Mouse (Mus musculus): ENCODE data around the gene Tgfbr3l.
A peak's percentile ranks its signal among the peaks of the same experiment; 100 is the strongest.

The Tgfbr3l gene

DNA sequence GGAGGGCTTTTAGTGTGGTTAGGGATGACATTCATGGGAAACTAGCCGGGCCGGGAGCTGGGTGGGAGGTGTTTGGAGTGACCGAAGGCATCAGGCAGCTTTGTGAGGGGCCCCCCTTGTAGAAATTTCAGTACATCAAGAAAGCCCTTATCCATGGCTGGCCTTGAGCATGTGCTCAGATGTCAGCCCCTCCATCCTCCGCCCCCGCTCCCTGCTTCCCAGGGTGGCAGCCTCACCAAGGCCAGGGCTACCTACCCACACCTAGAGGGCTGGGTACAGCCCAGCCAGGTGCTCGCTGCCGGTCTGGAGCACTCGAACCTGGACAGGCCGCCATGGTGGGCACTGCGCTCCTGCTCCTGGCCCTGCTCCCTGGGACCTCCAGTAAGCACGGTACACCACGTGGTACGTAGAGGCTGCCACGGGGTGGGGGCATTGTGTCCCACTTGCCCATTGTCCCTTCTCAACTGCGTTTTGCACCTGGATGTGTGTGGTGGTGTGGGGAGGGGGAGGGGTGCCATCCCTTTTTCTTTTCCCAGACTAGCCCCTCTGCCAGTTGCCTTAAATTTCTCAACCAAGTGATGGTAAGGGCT, at the start of gene Tgfbr3l:
Gene Tgfbr3l, plus strand, starts transcription at position 264 of the 590 bp plus-strand sequence.
- DNase-seq: no peak

DNA sequence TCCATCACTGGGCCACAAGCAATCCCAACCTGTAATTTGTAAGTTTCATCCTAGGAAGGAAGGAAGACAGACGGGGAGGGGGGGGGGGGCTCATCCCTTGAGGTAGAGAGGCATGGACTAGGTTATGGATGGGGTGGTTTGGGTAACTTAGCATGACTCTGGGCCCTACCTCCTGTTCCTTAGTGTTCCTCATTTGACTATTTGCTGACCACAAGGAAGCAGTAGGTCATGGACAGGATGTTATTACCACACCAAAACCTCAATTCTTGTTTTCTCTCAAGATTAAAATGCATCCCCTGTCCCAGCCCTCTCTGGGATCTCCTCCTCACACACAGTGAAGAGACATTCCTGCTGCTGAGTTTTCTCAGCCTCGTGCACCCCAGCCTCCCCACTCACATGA, 46.7 kb upstream of the Tgfbr3l start:
- DNase-seq: no peak

- DNase-seq: peak; percentile 29
These were observed 42.5 kb upstream of the Tgfbr3l start for GRCm38 (mm10) chr8:4205246-4206123.

GRCm38 (mm10) chr8:4206182-4207015, 41.6 kb upstream of the Tgfbr3l start:
- DNase-seq: peak; percentile 32

DNA sequence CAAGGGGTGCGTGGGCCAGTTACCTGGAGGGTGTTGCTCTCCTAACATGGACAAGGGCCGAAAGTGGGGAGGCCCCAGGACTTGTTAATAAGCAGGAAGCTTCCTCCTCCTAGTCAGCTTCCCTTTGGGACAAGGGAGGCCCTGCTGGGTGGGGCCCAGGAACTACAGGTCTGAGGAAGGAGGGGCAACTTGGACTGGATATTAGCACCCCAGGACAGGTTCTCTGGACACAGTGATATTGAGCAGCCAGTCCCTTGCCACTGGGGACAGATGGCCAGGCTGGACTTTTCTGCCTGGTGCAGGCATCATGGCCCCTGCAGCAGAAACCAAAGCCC, 41.0 kb upstream of the Tgfbr3l start:
- no peak for DNase-seq

- no peak for DNase-seq
These were observed 36.9 kb upstream of the Tgfbr3l start for GRCm38 (mm10) chr8:4211097-4211496.

DNA sequence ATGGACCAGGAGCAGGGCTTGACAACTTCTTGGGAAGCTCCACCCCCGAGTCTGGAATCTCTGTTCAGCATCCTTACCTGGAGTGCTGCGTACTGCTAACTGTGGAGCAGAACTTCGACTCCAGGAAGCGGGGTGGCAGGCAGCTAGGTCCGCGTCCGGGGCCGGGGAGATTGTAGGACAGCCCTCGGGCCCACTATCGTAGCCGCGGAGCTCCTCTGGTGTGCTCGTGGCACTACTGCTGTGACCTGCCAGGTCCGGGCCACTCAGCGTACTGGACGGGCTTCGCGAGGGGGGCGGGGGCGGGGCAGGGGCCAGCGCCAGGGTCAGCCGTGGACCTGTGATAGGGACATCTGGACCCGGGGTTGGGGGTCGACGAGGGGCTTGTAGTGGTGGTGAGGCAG, 35.2 kb upstream of the Tgfbr3l start:
- peak; percentile 35 for DNase-seq

DNA sequence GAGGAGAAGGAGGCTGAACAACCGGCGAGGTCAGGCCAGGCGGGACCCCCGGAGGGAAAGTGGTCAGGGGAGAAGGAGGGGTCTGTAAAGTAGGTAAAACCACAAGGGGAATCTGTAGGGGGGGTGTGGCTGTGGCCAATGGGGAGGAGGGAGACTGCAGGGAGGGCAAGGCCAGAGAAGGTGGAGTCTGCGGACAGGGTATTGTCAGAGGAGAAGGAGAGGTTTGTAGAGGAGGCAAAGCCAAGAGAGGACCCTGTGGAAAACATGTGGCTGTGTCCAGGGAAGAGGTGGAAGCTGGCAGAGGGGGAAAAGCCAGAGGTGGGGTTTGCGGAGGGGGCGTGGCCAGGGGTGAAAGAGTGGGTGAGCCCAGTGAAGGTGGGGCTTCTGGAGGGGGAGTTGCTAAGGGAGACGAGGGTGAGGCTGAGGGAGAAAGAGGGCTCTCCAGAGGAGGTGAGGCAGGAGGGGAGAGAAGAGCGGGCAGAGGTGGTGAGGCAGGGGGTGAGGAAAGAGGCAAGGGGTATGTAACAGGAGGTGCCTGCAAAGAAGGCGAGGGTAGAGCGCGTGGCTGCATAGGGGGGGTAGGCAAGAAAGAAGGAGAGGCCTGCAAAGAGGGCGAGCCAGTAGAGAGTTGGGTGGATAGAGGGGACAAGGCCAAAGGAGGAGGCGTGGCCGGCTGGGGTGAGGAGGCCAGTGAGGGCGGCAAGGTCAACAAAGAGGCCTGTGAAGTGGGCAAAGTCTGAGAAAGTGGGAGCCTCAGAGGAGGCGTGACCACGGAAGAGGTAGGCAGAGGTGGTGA, 34.6 kb upstream of the Tgfbr3l start:
- DNase-seq: peak; percentile 59

DNA sequence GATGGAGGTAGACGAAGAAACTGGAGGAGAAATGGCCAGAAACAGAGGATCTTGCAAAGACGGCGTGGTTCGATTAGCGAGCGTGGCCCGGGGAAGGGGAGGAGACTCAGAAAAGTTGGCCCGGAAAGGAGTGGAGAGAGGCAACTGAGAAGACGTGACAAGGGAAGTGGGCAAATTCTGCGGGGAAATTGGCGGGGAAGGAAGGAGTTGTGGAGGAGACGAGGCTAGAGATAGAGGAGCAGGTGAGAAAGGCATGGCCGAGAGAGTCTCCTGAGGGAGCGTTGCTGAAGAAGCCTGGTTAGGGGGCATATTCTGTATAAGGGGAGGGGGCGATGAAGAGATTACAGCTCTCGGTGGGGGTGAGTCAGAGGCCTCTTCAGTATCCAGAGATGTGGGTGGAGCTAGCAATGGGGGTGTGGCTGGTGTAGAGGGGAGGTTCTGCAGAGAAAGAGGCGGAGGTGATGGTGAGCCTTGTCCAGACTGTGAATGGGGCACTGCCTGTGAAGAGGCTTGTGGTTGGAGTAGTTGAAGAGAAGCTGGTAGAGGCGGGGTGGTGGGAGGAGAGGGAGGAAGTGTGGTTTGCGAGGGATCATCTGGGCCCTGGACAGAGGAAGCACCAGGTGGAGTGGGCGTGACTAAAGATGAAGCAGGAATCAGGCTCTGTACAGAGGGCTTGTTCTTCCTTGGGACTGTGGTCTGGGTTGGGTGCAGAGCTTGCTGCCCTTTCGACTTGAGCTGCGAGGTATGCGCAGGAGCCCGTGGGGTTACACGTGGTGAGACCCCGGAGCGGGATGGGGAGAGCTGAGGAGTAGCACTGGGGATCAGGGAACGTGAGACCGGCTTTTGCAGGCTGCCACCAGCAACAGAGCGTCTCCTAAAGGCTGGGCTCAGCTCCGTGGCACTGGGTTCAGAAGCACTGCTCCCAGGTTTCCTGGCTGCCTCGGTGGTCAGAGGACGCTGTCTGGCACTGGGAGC, 33.7 kb upstream of the Tgfbr3l start:
- no peak for DNase-seq

DNA sequence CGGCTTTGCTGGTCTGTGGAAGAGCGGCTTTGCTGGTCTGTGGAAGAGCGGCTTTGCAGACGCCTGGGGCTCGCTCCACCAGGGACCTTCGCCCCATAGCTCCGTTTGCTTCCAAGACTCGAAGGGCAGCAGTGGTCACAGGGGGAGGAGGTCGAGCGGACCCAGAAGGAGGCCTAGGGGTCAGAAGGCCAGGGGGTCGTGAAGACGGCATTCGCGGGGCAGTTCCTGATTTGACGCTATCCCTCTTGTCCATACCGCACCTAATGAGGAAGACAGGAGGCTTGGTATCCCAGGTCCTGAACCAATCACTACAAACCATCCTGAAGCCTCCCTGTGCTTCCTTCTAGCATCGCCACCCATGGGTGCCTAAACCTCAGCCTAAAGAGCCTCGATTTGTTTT, 31.7 kb upstream of the Tgfbr3l start:
- DNase-seq: peak; percentile 40

- peak; percentile 86 for DNase-seq
These were observed 31.0 kb upstream of the Tgfbr3l start, which contains the start of gene Prr36 for GRCm38 (mm10) chr8:4216791-4217621. Gene Prr36, minus strand, starts transcription at chr8:4217459.

DNA sequence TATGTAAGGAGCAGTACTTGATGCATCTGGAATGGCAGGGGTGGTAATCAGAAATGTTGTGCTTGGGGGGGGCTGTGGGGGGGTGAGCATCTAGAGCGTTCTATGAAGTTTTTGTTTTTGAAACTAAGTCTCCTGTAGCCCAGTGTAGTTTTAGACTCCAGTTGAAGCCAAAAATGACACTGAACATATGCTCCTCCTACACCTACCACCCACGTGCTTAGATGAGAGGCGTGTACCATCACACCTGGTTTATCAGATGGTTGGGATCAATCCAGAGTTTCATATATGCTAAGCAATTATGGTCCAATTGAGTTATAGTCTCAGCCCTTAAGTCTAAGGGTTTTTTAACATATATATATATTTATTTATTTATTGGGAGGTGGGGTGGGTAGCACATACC, 28.4 kb upstream of the Tgfbr3l start:
- DNase-seq: no peak

DNA sequence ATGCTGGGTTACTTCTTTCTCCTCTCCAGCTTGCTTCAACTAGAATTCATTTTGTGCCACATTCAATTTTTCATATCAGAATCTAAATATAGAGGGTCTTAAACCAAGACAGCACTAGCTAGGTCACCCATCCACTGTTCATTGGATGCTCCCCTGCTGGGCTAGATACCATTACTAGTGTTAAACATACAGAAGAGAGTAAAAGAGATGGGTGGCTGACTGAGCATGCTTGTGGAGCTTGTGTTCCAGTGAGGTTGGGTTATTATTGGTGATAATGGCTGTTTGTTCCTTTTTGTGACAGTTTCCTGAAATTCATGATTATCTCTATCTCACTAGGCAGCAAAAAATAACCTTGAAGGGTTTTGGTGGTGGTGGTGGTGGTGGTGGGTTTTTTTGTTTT, 26.0 kb upstream of the Tgfbr3l start:
- DNase-seq: no peak

GRCm38 (mm10) chr8:4226323-4226722, 21.7 kb upstream of the Tgfbr3l start:
- DNase-seq: no peak

DNA sequence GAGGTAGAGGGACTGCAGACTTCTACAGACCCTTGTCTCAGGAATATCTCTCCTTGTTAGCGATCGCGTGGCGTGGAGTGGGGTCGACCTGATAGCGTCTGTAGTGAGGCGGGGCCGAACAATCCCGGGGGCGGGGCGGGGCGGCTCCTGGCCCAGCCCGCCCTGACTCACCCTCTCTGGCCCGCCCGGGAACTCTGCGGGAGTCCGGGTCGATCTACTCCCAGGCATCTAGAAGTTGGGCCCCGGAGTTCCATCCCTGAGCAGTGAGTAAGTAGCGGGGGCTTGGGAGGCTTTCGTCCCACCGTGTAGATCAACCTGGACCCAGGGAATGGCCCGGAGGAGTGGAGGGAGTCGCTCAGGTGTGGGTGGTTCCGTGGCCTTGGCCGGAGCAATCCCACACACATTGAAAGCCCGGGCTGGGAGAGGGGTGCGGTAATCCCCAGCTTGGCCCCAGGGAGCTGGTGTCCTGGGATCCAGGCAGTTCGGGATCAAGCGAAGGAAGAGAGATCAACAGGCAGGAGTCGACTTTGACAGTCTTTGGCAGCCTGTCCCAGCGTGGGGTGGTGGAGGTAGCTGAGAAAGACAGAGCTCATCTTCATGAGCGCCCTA, 21.2 kb upstream of the Tgfbr3l start, which contains the start of gene Lrrc8e:
Gene Lrrc8e, plus strand, starts transcription at position 89 of the 609 bp plus-strand sequence.
- DNase-seq: no peak

DNA sequence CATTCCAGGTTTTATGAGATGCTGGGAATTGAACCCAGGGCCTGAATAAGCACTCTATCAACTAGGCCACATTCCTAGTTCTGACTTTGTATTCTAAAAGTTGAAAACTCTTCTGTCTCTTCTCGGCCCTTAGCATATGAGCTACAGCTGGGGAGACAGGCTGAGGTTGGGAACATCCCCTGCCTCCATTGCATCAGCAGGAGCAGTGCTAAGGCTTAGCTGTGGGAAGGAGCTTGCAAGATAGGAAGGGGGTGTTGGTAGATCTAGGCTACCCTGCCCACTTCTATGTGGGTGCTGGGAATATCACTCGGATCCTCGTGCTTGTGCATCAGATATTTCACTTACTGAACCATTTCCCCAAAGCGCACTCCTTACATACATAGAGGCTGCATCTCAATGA, 20.1 kb upstream of the Tgfbr3l start:
- no peak for DNase-seq

- DNase-seq: no peak
These were observed 18.2 kb upstream of the Tgfbr3l start for GRCm38 (mm10) chr8:4229784-4230183.

DNA sequence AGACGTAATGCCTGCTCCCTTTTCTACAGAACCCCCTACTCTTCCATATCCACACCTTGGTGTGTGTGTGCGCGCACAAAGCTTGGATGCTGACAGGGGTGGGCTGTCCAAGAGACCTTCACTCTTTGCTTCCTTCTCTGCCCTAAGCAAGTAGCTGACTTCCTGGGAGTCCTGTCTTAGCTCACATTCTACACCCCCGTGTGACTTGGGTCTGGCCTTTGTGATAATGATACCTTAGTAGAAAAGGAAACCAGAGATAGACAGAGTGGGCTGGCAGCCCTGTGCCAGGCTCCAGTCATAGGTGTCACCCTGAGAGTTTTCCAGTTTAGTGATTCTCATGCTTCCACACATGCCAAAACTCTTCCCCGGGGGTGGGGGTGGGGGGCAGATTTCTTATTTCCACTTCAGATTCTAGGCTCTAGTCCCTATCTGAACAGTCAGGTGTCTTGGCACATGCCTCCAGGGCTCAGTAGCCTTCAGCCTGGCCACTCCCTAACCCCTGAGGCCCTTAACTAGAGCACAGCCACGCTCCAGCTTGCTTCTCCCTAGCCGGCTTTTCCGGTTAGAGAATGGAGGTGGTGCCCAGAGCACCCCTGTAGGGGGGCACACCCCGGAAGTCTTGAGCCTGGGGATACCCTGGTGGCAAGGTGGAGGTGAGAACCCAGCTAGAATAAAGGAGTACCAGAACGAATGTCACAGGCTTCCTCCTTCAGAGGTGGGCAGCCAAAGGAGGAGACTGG, 17.2 kb upstream of the Tgfbr3l start:
- DNase-seq: no peak

DNA sequence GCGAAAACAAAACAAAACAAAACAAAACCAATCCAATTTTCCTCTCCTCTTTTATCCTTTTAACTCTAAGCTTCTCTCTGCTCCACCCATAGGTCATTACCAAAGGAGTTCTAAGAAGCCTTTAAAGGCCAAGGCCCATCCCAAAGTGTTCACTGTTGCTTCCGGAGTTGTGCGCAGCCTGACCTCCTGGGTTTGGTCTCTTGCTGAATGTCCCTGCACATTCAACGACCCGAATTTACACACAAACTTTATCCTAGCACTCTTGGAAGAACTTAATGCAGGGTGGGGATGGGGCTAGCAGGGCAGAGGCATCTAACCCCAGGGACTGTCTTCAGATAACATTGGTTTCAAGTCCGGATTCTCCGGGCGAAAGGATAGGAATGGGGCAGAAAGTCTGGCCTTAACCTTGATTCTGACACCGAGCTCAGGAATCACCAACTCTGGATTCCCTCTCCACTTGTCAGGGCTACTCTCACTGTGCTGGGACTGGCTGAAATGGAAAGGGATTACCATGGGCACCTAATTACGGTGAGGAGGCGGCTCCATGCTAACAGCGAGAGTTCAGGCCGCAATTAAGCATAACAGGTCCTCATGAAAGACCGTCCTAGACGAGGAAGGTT, 10.1 kb upstream of the Tgfbr3l start:
- DNase-seq: no peak
